Mouse (Mus musculus) hindbrain, embryonic 12.5 days (tissue): Measurements from ENCODE around the gene Atf2. TPM values are rescaled to one million over a fixed set of nuclear protein-coding genes. Genes with fewer than 3 reads are reported as not detected.
"Not testable (repeated sequence)": the region's sequence is repeated elsewhere in the genome, so short reads cannot be mapped to it uniquely, and the experiment has no call there.

Experiments
- ATAC-seq: fragments of 200-750 bp; cut with Nextera tagmentation; 2 replicates; pipeline ENCODE4 v1.8.0; 2017; ENCODE audit warnings: moderate TSS enrichment; ENCODE audit not compliant: low FRiP score
- H3K27ac ChIP-seq: fragments of 300-500 bp; sonication (generic); 2 replicates; pipeline ENCODE4 v1.5.1; 2016; ENCODE audit warnings: mild to moderate bottlenecking
- H3K27me3 ChIP-seq: fragments of 300-500 bp; sonication (generic); 2 replicates; pipeline ENCODE4 v1.6.1; 2016; ENCODE audit warnings: mild to moderate bottlenecking
- H3K36me3 ChIP-seq: fragments of 300-500 bp; sonication (generic); 2 replicates; pipeline ENCODE4 v1.6.1; 2016; ENCODE audit warnings: mild to moderate bottlenecking
- H3K4me1 ChIP-seq: fragments of 300-500 bp; sonication (generic); 2 replicates; pipeline ENCODE4 v1.6.1; 2016
- H3K4me2 ChIP-seq: fragments of 300-500 bp; sonication (generic); replicated peaks from 2 replicates; pipeline ENCODE4 v1.6.1; 2016; ENCODE audit warnings: mild to moderate bottlenecking
- H3K4me3 ChIP-seq: fragments of 300-500 bp; sonication (generic); 2 replicates; pipeline ENCODE4 v1.5.1; 2016; ENCODE audit warnings: mild to moderate bottlenecking
- H3K9ac ChIP-seq: fragments of 300-500 bp; sonication (generic); 2 replicates; pipeline ENCODE4 v1.6.1; 2016; ENCODE audit warnings: mild to moderate bottlenecking, moderate library complexity
- H3K9me3 ChIP-seq: fragments of 300-500 bp; sonication (generic); replicated peaks from 2 replicates; pipeline ENCODE4 v1.6.1; 2016; ENCODE audit warnings: mild to moderate bottlenecking
- WGBS: fragments of 180-500 bp; shearing (Covaris S2); methylation state at CpG from one replicate; pipeline ENCODE4 v1.1.7; 2016; 5-methylcytosine and 5-hydroxymethylcytosine counted together
- polyA plus RNA-seq: library from polyadenylated mRNA; unstranded; fragments of >200 nt; fragmentation: Nextera tagmentation; extraction: Ambion mirVana; gene quantifications from 2 replicates; pipeline ENCODE4 v1.2.1, GENCODE M21; 2016

The Atf2 gene
- polyA plus RNA-seq, 1 experiment from 2014 or later = 108 TPM

DNA sequence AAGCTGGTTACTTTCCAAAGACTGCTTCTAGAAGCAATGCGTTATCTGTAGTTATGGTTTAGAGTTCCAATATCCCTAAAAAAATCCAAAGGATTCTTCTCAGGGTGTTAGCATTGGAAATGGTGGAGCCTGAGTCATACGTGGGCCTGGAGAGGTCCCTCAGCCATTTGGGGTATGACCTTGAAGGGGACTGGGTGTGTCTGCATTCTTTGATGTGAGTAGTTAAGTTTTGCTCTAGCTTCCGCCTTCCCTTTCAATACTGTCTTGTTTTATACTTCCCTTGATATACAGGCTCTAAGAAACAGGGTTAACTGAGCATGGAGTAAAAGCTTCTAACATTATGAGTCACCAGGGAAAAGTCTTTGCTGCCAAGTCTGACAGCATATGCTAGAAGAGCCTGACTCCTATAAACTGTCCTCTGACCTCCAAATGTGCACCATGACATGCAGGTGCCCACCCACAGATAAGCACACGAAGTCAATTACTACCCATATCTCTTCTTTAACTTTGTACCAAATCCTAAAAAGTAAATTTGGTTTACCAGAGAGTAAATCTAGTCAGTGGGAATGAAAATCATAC lies 32.3 kb downstream of the Atf2 start:
- 97% methylated on average over 4 of the region's 4 CpGs for WGBS
- ATAC-seq = no peak
- H3K4me3 ChIP-seq = no peak overlapping the region
- no peak overlapping the region for H3K9ac ChIP-seq
- H3K27me3 ChIP-seq = no peaks in the 10 kb centered on the region
- H3K4me2 ChIP-seq = no peak overlapping the region
- no peaks in the 10 kb centered on the region for H3K9me3 ChIP-seq
- 0 out of 2 replicates have a peak, but pooled peaks cover 3% of the 10 kb centered on the region for H3K36me3 ChIP-seq
- H3K27ac ChIP-seq = no peak overlapping the region
- no peaks in the 10 kb centered on the region for H3K4me1 ChIP-seq

DNA sequence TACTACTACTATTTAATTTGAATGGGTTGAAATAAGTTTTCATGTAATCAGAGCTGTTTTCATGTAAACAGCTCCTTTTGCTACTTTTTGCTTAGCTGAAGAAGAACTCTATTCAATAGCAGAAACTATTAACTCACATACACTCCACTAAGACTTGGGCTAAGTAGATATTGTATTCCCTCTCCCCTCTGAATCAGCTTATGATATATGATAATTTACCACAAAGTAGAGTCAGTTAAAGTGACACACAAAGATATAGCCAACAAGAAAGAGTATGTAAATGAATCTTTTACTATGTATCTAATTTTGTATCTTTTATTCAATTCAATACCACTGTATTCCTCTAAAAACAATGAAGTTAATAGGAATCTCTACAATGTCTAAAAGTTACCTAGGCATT lies 35.1 kb downstream of the Atf2 start:
- ATAC-seq = no peak
- H3K4me1 ChIP-seq = no peaks in the 10 kb centered on the region

DNA sequence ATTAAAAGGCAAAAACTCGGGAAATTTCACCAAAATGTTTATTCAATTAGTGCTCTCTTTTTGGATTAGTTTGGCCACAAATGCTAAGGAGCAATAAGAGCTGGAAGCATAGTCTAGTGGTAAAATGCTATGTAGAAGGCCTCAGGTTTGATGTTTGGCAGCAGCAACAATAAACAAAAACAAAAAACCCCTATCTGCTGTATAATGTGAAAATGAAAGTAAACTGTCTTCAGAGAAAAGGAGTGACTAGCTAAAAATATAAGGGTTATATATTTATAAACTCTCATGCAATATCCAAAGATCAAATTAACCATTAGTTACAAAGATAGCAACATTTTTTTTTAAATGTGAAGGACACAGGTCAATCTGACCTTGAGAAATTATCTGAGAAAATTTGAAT lies 36.2 kb downstream of the Atf2 start:
- H3K36me3 ChIP-seq = no peaks in the 10 kb centered on the region
- no peak overlapping the region for H3K9ac ChIP-seq
- no peaks in the 10 kb centered on the region for H3K4me1 ChIP-seq
- ATAC-seq = no peak
- 92% methylated on average over 1 of the region's 1 CpGs for WGBS
- no peak overlapping the region for H3K27ac ChIP-seq
- H3K4me2 ChIP-seq = no peak overlapping the region
- no peaks in the 10 kb centered on the region for H3K27me3 ChIP-seq
- H3K9me3 ChIP-seq = no peaks in the 10 kb centered on the region
- H3K4me3 ChIP-seq = no peak overlapping the region

More for the DNA sequence above, 35.1 kb downstream of the Atf2 start:
- Histone ChIP-seq H3K4me2 (no peak overlapping the region), H3K9me3 (no peaks in the 10 kb centered on the region), H3K27me3 (no peaks in the 10 kb centered on the region), H3K36me3 (no peaks in the 10 kb centered on the region), H3K27ac (no peak overlapping the region), H3K4me3 (no peak overlapping the region), H3K9ac (no peak overlapping the region)

DNA sequence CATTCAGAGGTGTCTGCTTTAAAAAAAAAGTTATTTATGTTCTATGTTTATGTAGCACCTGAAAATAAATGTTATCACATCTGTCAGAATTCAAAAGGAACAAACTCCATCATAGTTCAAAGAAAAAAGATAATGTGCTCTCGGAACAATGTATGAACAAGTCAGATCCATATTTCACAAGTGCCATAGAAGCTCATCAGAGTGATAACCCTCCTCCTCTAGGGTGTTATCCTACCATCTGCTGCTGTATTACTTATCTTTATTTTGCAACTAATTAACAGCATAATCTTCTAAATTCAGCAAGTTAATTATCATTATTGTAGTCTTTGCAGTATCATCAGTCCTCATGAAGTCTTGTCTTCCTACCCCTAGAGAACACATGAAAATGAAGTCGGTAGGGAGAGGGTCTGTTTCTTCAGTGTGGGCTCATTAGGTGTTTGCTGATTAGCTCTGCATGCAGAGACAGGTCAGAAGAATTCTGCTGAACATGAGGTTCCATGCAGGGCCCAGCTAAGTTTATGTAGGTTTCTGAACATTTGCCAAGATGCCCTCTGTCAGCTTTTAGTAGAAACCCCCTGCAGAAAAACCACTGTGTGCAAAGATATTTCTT lies 57.9 kb downstream of the Atf2 start:
- no peak overlapping the region for H3K27ac ChIP-seq
- peaks cover 18% of the 10 kb centered on the region for H3K36me3 ChIP-seq
- no peaks in the 10 kb centered on the region for H3K27me3 ChIP-seq
- no peaks in the 10 kb centered on the region for H3K4me1 ChIP-seq
- ATAC-seq = no peak
- H3K4me3 ChIP-seq = no peak overlapping the region
- no peaks in the 10 kb centered on the region for H3K9me3 ChIP-seq
- H3K9ac ChIP-seq = no peak overlapping the region
- 83% methylated on average over 2 of the region's 2 CpGs for WGBS
- H3K4me2 ChIP-seq = no peak overlapping the region

DNA sequence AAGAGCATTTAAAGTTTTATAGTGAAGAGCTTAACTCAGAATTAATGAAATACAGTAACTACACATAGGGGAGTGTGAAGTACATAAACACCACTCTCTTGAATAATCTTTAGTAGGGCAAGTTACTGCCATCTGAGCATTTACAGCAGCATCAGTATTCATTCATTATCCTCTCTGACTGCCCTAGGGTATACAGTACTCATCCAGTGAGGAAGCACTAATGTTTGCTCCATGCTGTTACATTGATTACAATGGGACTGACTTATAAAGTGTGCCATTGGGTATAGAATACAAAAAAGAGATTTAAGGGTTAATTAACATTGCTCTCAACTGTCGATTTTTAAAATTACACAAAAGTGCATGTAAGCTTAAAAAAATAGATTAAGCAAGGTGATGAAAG lies 59.2 kb downstream of the Atf2 start:
- no peaks in the 10 kb centered on the region for H3K4me1 ChIP-seq
- no peak overlapping the region for H3K4me3 ChIP-seq
- peaks cover 18% of the 10 kb centered on the region for H3K36me3 ChIP-seq
- H3K9me3 ChIP-seq = no peaks in the 10 kb centered on the region
- WGBS = 73% methylated on average over 1 of the region's 1 CpGs
- ATAC-seq = no peak
- H3K27ac ChIP-seq = no peak overlapping the region
- no peaks in the 10 kb centered on the region for H3K27me3 ChIP-seq
- no peak overlapping the region for H3K9ac ChIP-seq
- no peak overlapping the region for H3K4me2 ChIP-seq

DNA sequence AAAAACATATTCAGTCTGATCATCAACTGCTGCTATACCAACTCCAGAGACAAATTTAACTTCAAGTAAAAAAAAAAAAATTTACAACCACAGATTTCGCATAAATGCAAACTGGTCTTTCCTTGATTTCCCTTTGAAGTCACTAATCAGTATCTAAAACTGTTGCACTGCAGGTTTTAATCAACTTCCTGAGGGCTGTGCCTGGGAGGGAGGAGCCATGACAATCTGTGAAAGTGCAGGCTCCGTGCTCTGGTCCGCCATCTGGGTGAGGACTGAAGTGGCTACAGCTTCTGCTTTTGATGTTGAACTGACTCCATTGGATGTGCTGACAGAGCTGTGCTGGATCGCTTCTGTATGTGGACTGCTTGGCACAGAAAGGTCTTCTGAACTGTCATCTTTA lies 73.7 kb downstream of the Atf2 start:
- H3K4me1 ChIP-seq = no peaks in the 10 kb centered on the region
- peaks cover 25% of the 10 kb centered on the region for H3K36me3 ChIP-seq
- 90% methylated on average over 4 of the region's 4 CpGs for WGBS
- no peak for ATAC-seq
- no peak overlapping the region for H3K4me3 ChIP-seq
- H3K9me3 ChIP-seq = no peaks in the 10 kb centered on the region
- no peak overlapping the region for H3K27ac ChIP-seq
- no peak overlapping the region for H3K4me2 ChIP-seq
- H3K27me3 ChIP-seq = no peaks in the 10 kb centered on the region
- H3K9ac ChIP-seq = no peak overlapping the region

DNA sequence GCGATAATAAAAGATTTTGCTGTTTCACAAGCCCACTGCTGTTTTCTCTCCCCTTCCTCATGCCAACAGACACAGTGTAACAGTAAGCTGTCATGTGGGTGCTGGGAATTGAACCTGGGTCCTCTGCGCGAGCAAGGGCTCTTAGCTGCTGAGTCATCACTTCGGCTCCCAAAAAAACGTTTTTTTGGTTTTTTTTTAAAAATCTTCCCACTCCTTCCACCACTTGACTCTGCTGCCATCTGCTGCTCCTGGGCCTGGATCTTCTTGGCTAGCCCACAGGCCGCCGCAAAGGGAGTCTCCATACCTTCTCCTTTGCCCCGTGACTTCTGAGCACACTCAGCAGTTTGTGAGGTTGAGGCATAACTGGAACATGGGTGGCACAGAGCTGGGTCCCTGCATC lies 84.8 kb downstream of the Atf2 start:
- Histone ChIP-seq H3K4me1 (no peaks in the 10 kb centered on the region), H3K36me3 (no peaks in the 10 kb centered on the region), H3K4me3 (no peak overlapping the region), H3K4me2 (no peak overlapping the region), H3K27me3 (no peaks in the 10 kb centered on the region), H3K9me3 (no peaks in the 10 kb centered on the region), H3K9ac (no peak overlapping the region), H3K27ac (no peak overlapping the region)
- no peak for ATAC-seq
- WGBS = 88% methylated on average over 8 of the region's 8 CpGs

DNA sequence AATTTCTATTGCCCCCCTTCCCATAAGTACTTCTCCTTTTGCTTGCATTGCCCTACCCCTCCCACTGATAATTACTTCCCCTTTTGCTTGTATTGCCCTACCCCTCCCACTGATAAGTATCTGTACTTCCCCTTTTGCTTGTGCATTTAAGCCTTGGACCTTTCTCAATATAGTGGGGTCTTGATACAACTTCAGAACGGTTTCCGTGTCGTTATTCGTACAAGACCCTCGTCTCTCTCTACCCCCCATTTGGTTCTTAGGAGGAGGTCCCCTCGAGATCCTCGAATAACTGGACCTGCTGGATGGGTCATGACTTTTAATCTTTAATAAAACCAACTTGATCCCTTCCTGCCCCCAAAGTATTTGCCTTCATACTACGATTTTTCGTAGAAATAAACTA lies 92.3 kb downstream of the Atf2 start:
- H3K9me3 ChIP-seq, H3K36me3 ChIP-seq, H3K4me3 ChIP-seq, H3K27ac ChIP-seq, H3K4me2 ChIP-seq, H3K9ac ChIP-seq, ATAC-seq, H3K4me1 ChIP-seq, H3K27me3 ChIP-seq: not testable (repeated sequence)
- WGBS = 93% methylated on average over 9 of the region's 9 CpGs

DNA sequence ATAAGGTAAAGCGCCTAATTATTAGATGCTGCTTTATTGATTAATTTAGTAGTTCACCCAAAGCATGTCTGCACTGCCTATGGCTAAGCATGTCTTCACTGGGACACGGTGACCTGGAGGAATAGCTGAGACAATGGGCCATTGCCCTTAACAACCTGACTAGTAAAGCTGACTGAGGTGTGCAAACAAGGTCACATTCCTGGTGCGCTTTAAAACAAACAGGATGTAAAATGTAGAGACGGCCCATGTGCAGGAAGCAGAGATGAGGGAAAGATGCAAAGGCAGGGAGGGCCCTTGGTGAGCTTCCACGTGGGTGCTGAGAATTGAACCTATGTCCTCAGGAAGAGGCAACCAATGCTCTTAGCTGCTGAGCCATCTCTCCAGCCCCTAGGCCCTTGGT lies 93.7 kb downstream of the Atf2 start:
- Histone ChIP-seq H3K4me2 (no peak overlapping the region), H3K36me3 (no peaks in the 10 kb centered on the region), H3K27ac (no peak overlapping the region), H3K9ac (no peak overlapping the region), H3K4me1 (no peaks in the 10 kb centered on the region), H3K27me3 (no peaks in the 10 kb centered on the region), H3K9me3 (no peaks in the 10 kb centered on the region), H3K4me3 (no peak overlapping the region)
- 83% methylated on average over 5 of the region's 5 CpGs for WGBS
- no peak for ATAC-seq

DNA sequence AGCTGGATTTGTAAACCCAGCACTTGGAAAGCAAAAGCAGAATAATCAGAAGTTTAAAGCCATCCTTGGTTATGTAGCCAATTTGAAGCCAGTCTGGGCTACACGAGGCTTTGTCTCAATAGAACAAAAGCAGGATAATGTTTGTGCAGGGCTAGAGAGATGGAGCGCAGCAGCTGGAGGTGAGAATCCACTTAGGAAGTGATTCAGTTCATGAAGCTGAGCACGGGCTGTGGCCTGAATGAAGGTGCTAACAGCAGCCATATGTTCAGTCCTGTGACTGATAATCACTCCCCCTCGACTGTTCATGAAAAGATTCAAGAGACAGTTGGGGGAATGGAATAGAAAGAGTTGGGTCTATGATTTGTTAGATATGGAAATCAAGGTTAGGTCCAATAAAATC lies 94.3 kb downstream of the Atf2 start:
- Histone ChIP-seq H3K4me3 (no peak overlapping the region), H3K4me1 (no peaks in the 10 kb centered on the region), H3K4me2 (no peak overlapping the region), H3K27ac (no peak overlapping the region), H3K9me3 (no peaks in the 10 kb centered on the region), H3K36me3 (no peaks in the 10 kb centered on the region), H3K9ac (no peak overlapping the region), H3K27me3 (no peaks in the 10 kb centered on the region)
- no peak for ATAC-seq
- WGBS = 52% methylated on average over 4 of the region's 4 CpGs

DNA sequence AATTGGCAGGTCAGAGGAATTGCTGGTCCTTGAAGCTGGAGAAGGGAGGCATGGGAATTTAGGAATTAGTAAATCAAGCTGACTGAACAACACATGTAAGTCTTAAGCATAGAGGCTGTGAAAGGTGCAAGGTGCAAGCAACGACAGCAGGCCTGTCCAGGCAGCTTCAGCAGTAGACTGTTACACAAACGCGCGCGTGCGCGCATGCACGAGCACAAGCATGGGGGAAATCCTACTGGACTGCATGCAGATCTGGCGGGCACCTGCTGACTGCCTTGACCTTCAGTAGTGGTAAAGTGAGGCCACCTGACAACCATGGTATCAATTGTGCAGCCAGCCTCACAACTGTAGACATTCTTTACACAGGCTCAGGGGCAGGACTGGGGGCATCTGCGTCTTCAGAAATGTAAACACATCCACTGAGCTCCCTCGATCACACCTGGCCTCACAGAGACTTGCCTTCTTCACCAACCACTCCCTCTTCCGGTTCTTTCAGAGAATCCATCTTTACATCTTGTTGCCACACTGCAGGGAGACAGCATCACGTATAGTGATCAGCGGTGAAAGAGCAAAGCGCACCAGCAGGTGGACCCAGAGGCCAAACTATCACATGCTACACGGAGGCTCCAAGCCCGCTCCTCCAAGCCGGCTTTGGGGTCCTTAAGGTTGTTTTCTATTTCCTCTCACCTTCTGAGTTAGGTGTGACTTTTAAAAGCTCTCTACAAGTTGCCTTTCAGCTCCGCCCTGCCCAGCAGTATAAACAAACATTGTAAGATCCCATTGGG lies 100.4 kb downstream of the Atf2 start:
- Histone ChIP-seq H3K9ac (no peak overlapping the region), H3K9me3 (no peaks in the 10 kb centered on the region), H3K27ac (no peak overlapping the region), H3K4me2 (no peak overlapping the region), H3K27me3 (no peaks in the 10 kb centered on the region; the same call in 1 of the 2 replicates), H3K4me1 (peaks cover 4% of the 10 kb centered on the region; the same call in 1 of the 2 replicates), H3K4me3 (no peak overlapping the region), H3K36me3 (no peaks in the 10 kb centered on the region)
- WGBS = 54% methylated on average over 19 of the region's 19 CpGs
- no peak for ATAC-seq

DNA sequence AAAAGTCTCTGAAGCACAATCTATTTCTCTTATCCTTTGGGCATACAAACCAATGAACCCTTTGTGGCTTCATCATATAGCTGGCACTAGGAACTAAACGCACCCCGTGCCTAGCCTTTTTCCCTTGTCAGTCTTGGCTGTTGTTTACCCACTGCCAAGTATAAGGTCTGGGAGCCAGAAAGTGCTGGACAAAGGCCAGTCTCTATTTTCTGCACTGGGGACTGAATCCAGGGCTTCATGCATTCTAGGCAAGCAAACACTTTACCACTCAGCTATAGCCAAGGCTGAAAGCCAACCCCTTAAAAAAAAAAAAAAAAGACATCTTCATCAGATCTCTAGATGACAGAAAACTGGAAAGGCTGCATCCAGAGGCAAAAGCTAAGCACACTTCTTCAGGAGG lies 102.1 kb downstream of the Atf2 start:
- Histone ChIP-seq H3K4me1 (peaks cover 4% of the 10 kb centered on the region; the same call in 1 of the 2 replicates), H3K4me2 (no peak overlapping the region), H3K4me3 (no peak overlapping the region), H3K27ac (no peak overlapping the region), H3K36me3 (no peaks in the 10 kb centered on the region), H3K9ac (no peak overlapping the region), H3K9me3 (no peaks in the 10 kb centered on the region), H3K27me3 (no peaks in the 10 kb centered on the region; the same call in 1 of the 2 replicates)
- no peak for ATAC-seq
- WGBS = 82% methylated on average over 2 of the region's 2 CpGs

DNA sequence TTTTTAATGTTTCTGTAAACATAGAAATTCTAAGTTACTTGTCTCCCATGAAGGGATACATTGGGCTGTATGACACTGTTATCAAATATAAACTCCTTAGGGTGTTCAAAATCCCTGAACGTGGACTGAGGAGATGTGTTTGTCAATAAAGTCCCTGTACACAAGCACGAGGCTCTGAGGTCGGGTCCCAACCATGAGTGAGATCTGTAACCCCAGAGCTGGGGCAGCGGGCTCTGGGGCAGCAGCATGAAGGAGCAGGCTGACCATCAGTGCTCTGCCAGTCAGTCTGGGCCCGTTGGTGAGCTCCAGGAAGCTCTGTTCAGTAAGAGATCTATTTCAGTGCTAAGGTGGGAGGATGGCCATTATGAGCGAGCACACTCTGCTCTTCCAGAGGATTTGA lies 104.0 kb downstream of the Atf2 start:
- H3K4me2 ChIP-seq = no peak overlapping the region
- H3K36me3 ChIP-seq = no peaks in the 10 kb centered on the region
- no peak overlapping the region for H3K4me3 ChIP-seq
- H3K4me1 ChIP-seq = peaks cover 4% of the 10 kb centered on the region; the same call in 1 of the 2 replicates
- no peaks in the 10 kb centered on the region for H3K9me3 ChIP-seq
- ATAC-seq = no peak
- H3K27me3 ChIP-seq = no peaks in the 10 kb centered on the region; the same call in 1 of the 2 replicates
- WGBS = 80% methylated on average over 6 of the region's 6 CpGs
- H3K9ac ChIP-seq = no peak overlapping the region
- H3K27ac ChIP-seq = no peak overlapping the region
